Mouse (Mus musculus): Measurements from ENCODE around the gene Synm.

Gene Synm

GRCm38 (mm10) chr7:67759629-67759995 lies at the start of gene Synm:
Synm (minus strand) TSS chr7:67759742.
- peak; percentile 42 for DNase-seq (ENCODE audit: low read depth, low spot score)

- DNase-seq (ENCODE audit: low read depth, low spot score): no peak
Observed at GRCm38 (mm10) chr7:67803857-67804215, 44.3 kb upstream of the Synm start.

- peak; percentile 59 for DNase-seq (ENCODE audit: low read depth, low spot score)
Observed at GRCm38 (mm10) chr7:67803015-67803856, 43.7 kb upstream of the Synm start.

- DNase-seq (ENCODE audit: low read depth, low spot score): no peak
Observed at GRCm38 (mm10) chr7:67801022-67801421, 41.5 kb upstream of the Synm start.

GRCm38 (mm10) chr7:67800547-67800946 lies 41.0 kb upstream of the Synm start:
- DNase-seq (ENCODE audit: low read depth, low spot score): no peak

- DNase-seq (ENCODE audit: low read depth, low spot score): no peak
Observed at GRCm38 (mm10) chr7:67798476-67798875, 38.9 kb upstream of the Synm start.

- DNase-seq (ENCODE audit: low read depth, low spot score): no peak
Observed at GRCm38 (mm10) chr7:67797065-67797464, 37.5 kb upstream of the Synm start.

GRCm38 (mm10) chr7:67793449-67793848 lies 33.9 kb upstream of the Synm start:
- no peak for DNase-seq (ENCODE audit: low read depth, low spot score)

- no peak for DNase-seq (ENCODE audit: low read depth, low spot score)
Observed at GRCm38 (mm10) chr7:67791256-67791655, 31.7 kb upstream of the Synm start.

- peak; percentile 42 for DNase-seq (ENCODE audit: low read depth, low spot score)
Observed at GRCm38 (mm10) chr7:67788713-67789112, 29.2 kb upstream of the Synm start.

GRCm38 (mm10) chr7:67787861-67788260 lies 28.3 kb upstream of the Synm start:
- DNase-seq (ENCODE audit: low read depth, low spot score): no peak

- no peak for DNase-seq (ENCODE audit: low read depth, low spot score)
Observed at GRCm38 (mm10) chr7:67776636-67777305, 17.2 kb upstream of the Synm start.

- no peak for DNase-seq (ENCODE audit: low read depth, low spot score)
Observed at GRCm38 (mm10) chr7:67775623-67776022, 16.1 kb upstream of the Synm start.

GRCm38 (mm10) chr7:67772231-67772630 lies 12.7 kb upstream of the Synm start:
- no peak for DNase-seq (ENCODE audit: low read depth, low spot score)

- no peak for DNase-seq (ENCODE audit: low read depth, low spot score)
Observed at GRCm38 (mm10) chr7:67769487-67769886, 9.9 kb upstream of the Synm start.

- no peak for DNase-seq (ENCODE audit: low read depth, low spot score)
Observed at GRCm38 (mm10) chr7:67768125-67768524, 8.6 kb upstream of the Synm start.

GRCm38 (mm10) chr7:67763625-67764024 lies 4.1 kb upstream of the Synm start:
- DNase-seq (ENCODE audit: low read depth, low spot score): no peak

GRCm38 (mm10) chr7:67758858-67759628 lies 499 bp downstream of the Synm start:
- DNase-seq (ENCODE audit: low read depth, low spot score): peak; percentile 12

GRCm38 (mm10) chr7:67758506-67758857 lies 1.1 kb downstream of the Synm start:
- DNase-seq (ENCODE audit: low read depth, low spot score): no peak

GRCm38 (mm10) chr7:67756636-67757035 lies 2.9 kb downstream of the Synm start:
- no peak for DNase-seq (ENCODE audit: low read depth, low spot score)

- no peak for DNase-seq (ENCODE audit: low read depth, low spot score)
Observed at GRCm38 (mm10) chr7:67755366-67755765, 4.2 kb downstream of the Synm start.

- DNase-seq (ENCODE audit: low read depth, low spot score): no peak
Observed at GRCm38 (mm10) chr7:67754606-67755005, 4.9 kb downstream of the Synm start.

Data from CD4-positive helper T cell, adult 2 months (primary cell).